Mouse (Mus musculus): ENCODE measurements around the gene Stx1b.

The Stx1b gene

DNA sequence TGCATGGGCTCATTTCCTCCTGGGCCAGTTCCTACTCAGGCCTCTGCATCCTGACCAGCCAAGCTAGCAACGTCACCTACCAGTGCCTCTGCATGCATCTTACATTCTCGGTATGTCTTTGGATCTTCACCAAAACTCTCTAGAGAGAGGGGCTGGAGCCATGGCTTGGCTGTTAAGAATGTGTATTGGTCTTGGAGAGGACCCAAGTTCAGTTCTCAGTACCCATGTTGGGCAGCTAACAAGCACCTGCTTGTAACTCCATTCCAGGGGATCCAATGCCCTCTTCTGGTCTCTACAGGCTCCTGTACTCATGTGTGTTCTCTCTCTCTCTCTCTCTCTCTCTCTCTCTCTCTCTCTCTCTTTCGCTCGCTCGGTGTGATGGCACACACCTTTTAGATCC, 6.6 kb downstream of the Stx1b start:
- in situ Hi-C loops (cut with MboI, MseI), result no loop called here

DNA sequence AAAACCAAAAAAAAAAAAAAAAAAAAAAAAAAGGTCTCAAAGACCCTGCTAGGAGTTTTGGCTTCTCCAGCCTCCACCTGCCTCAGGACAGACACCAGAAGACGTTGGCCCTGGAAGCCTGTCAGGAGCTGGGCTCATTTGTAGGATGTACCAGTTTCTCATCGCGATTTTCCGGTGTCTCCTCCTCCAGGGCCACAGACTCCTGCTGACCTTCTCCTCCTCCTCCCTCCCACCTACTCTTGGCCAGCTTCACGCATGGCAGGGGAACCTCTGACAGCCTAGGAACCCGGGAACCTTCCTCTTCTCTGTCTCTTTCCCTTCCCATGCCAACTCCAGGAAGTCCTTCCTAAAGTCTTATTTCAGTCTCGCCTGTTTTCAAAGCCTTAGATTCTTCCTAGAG, 7.3 kb downstream of the Stx1b start:
- in situ Hi-C loops (cut with MboI, MseI), result no loop called here

- in situ Hi-C loops (cut with MboI, MseI), result no loop called here
Measured at GRCm38 (mm10) chr7:127815954-127816821, 8.2 kb downstream of the Stx1b start.

GRCm38 (mm10) chr7:127815116-127815665, 9.2 kb downstream of the Stx1b start:
- in situ Hi-C loops (cut with MboI, MseI), result no loop called here

- in situ Hi-C loops (cut with MboI, MseI), result no loop called here
Measured at GRCm38 (mm10) chr7:127814241-127814921, 10.0 kb downstream of the Stx1b start.

DNA sequence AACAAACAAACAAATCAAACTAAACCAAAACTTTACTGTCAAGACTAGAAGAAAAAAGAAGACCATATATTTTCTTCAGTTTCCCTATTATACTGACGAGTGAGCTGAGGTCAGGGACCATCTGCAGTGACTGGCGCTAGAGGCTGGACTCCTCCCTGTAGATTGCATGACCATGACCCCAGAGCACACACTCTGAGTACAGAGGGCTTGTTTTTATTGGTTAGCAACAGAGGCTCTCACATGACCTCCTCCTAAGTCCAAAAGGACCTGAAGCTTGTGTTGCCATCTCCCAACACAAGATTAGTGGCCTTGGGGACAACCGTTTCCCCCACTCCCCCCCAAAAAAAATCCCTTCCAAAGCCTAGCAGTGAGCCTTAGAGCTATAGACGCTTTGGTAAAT, 10.5 kb downstream of the Stx1b start:
- in situ Hi-C loops (cut with MboI, MseI), result no loop called here

DNA sequence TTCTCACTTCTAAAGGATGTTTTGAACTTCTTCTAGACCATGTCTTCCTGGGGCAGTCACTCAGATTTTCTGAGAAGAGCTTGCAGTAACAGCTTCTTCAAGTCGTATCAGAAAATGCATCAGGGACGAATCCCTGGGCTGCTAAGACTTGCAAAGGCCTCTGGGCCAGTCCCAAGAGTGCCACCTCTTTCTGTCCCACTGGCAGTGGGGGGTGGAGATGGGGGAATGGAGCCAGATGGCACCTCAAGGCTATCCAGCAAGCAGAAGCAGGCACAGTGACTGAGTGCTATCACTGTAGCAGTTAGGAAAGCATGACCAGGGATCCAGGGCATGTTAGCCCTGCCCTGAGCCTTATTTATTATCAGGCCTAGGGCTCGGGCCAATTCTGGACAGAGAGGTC, 12.1 kb downstream of the Stx1b start:
- in situ Hi-C loops (cut with MboI, MseI), result no loop called here

- in situ Hi-C loops (cut with MboI, MseI), result no loop called here
Measured at GRCm38 (mm10) chr7:127811240-127811639, 13.1 kb downstream of the Stx1b start.

GRCm38 (mm10) chr7:127810650-127811049, 13.7 kb downstream of the Stx1b start:
- in situ Hi-C loops (cut with MboI, MseI), result no loop called here

GRCm38 (mm10) chr7:127809846-127810245, 14.5 kb downstream of the Stx1b start:
- in situ Hi-C loops (cut with MboI, MseI), result loop anchor here (5.0 kb wide), 1 partner anchor 57 kb away; no protein-coding TSS in a partner anchor

GRCm38 (mm10) chr7:127808821-127809220, 15.5 kb downstream of the Stx1b start:
- in situ Hi-C loops (cut with MboI, MseI), result loop anchor here (5.0 kb wide), 1 partner anchor 58 kb away; no protein-coding TSS in a partner anchor

DNA sequence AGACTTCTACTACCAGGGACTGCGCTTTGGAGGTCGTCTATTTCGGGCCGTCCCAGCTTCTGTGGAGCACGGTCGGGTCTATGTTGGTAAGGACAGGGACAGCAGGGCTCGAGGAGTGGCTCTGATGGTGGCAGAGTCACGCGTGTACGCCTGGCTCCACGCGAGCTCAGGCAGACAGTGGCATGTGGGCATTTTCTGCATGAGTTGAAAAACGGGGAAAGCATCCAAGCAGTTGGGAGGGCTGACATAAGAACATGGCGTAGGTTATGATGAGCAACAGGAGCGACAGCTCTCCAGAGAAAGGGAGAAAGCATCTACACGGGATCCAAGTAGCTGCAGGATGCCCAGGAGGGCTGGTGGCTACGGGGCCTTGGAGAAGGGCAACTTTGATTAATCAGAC, 22.0 kb downstream of the Stx1b start:
- in situ Hi-C loops (cut with MboI, MseI), result no loop called here

- in situ Hi-C loops (cut with MboI, MseI), result no loop called here
Measured at GRCm38 (mm10) chr7:127801010-127801621, 23.2 kb downstream of the Stx1b start.

GRCm38 (mm10) chr7:127800435-127801009, 23.8 kb downstream of the Stx1b start, which contains the start of gene Hsd3b7:
Gene Hsd3b7, plus strand, starts transcription at chr7:127800604.
- in situ Hi-C loops (cut with MboI, MseI), result no loop called here

- in situ Hi-C loops (cut with MboI, MseI), result no loop called here
Measured at GRCm38 (mm10) chr7:127799738-127800137, 24.6 kb downstream of the Stx1b start.

DNA sequence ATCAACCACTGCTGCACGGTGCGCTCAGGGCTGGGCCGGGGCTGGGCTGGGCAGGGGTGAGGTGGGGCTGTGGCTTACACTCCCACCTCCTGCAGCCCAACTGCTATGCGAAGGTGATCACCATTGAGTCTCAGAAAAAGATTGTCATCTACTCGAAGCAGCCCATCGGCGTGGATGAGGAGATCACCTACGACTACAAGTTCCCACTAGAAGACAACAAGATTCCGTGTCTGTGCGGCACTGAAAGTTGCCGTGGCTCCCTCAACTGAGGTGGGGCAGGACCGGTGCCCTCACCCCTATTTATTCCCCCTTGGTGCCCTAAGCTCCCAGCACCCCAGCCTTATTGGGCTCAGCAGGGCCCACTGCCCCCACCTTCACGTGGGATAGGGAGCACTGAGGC, 25.1 kb downstream of the Stx1b start:
- in situ Hi-C loops (cut with MboI, MseI), result no loop called here

DNA sequence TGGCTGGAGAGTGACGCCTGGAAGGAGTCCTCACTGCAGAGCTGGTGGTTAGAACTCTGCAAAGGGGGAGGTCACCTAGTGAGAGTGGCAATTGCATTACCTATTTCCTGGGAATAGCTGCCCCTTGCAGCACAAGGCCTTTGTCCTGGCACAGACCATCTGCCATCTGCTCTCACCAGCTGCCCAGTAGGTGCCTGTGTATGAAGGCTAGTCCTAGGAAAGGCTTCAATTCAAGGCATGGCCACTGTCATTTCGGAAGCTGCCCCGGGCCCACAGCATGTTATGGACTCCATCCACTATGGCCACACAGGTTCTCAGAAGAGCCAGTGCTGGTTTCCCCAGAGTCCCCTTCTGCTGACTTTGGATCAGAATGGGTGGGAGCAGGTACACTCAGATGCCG, 25.8 kb downstream of the Stx1b start:
- in situ Hi-C loops (cut with MboI, MseI), result no loop called here

GRCm38 (mm10) chr7:127797076-127797845, 27.1 kb downstream of the Stx1b start:
- in situ Hi-C loops (cut with MboI, MseI), result no loop called here

GRCm38 (mm10) chr7:127785308-127785707, 39.0 kb downstream of the Stx1b start, which contains the start of gene Gm49388:
Gene Gm49388, plus strand, starts transcription at chr7:127785608.
- in situ Hi-C loops (cut with MboI, MseI), result no loop called here

- in situ Hi-C loops (cut with MboI, MseI), result no loop called here
Measured at GRCm38 (mm10) chr7:127778350-127778749, 46.0 kb downstream of the Stx1b start.

All from regulatory T cell (primary cell).